In genomic region chr16:26082391-26082790, GRCm38 (mm10) we compare ENCODE assay signal across 19 mouse cellular contexts. TPM values are rescaled to one million over a fixed set of nuclear protein-coding genes. Genes with fewer than 3 reads are reported as not detected.
A peak's percentile ranks its signal among the peaks of the same experiment; 100 is the strongest.
DNase-seq lines count a peak whose midpoint lies in the region; ATAC-seq and TF ChIP-seq lines count a peak whose summit lies in the region.
"Had no signal": no experiment of that assay in that cellular context is flagged by ENCODE, and none has a peak within 500 bp of the region (broad histone marks: within the 10 kb centered on the region; RNA-seq: fewer than 3 reads in every experiment).

No protein-coding gene starts in this region.

- H3K9ac ChIP-seq in heart, embryonic 12.5 days = no peak overlapping the region
- H3K9ac ChIP-seq in intestine, embryonic 14.5 days (ENCODE audit: low read length) = no peak overlapping the region
- no peak overlapping the region for H3K9ac ChIP-seq in intestine, embryonic 16.5 days (ENCODE audit: low read depth, low read length)
- H3K9ac ChIP-seq in stomach, embryonic 14.5 days (replicated peaks; ENCODE audit: low read depth, low read length) = no peak overlapping the region
- H3K9ac ChIP-seq in stomach, postnatal 0 days (ENCODE audit: low read length) = no peak overlapping the region
- H3K9ac ChIP-seq: forebrain, embryonic 13.5 days; midbrain, embryonic 12.5 days; neural tube, embryonic 13.5 days; stomach, embryonic 15.5 days had no signal

- TF ChIP-seq EP300 in stomach, postnatal 0 days (optimal IDR thresholded peaks at IDR 0.05) = no peak

- intact Hi-C loops in gastrocnemius, postnatal 14 days (cut with DNase I; ENCODE audit: low total_unique reads) = no loop called here

- H3K4me2 ChIP-seq in heart, embryonic 12.5 days = no peak overlapping the region
- H3K4me2 ChIP-seq in intestine, embryonic 14.5 days (ENCODE audit: low read length) = no peak overlapping the region
- H3K4me2 ChIP-seq in intestine, embryonic 16.5 days (ENCODE audit: low read depth, low read length) = no peak overlapping the region
- H3K4me2 ChIP-seq in stomach, embryonic 14.5 days (replicated peaks; ENCODE audit: low read depth, low read length) = no peak overlapping the region
- H3K4me2 ChIP-seq in stomach, postnatal 0 days (replicated peaks; ENCODE audit: low read depth) = no peak overlapping the region
- H3K4me2 ChIP-seq: forebrain, embryonic 13.5 days; midbrain, embryonic 12.5 days; neural tube, embryonic 13.5 days; stomach, embryonic 15.5 days had no signal

- TF ChIP-seq CTCF in stomach, postnatal 0 days (IDR thresholded peaks at IDR 0.05; ENCODE audit: low read depth) = no peak

- ATAC-seq in heart, embryonic 12.5 days (ENCODE audit: insufficient number of reproducible peaks, low FRiP score) = no peak
- ATAC-seq in intestine, embryonic 14.5 days (replicated peaks; ENCODE audit: low FRiP score, low TSS enrichment, low read depth) = no peak
- ATAC-seq in intestine, embryonic 16.5 days = no peak
- ATAC-seq in stomach, embryonic 14.5 days (ENCODE audit: insufficient number of reproducible peaks, insufficient read depth, low FRiP score, low read depth) = 0 out of 2 replicates have a peak, but pooled peaks have one; percentile 7
- ATAC-seq in stomach, postnatal 0 days (ENCODE audit: low FRiP score, low TSS enrichment) = no peak
- ATAC-seq: forebrain, embryonic 13.5 days; intestine, postnatal 0 days had no signal

- no peaks in the 10 kb centered on the region for H3K36me3 ChIP-seq in heart, embryonic 12.5 days
- H3K36me3 ChIP-seq in intestine, embryonic 14.5 days (ENCODE audit: control insufficient read depth, insufficient read depth, low read length) = no peaks in the 10 kb centered on the region
- H3K36me3 ChIP-seq in intestine, embryonic 16.5 days (ENCODE audit: control insufficient read depth, insufficient read depth, low read length) = no peaks in the 10 kb centered on the region
- no peaks in the 10 kb centered on the region for H3K36me3 ChIP-seq in stomach, embryonic 14.5 days (ENCODE audit: control insufficient read depth, insufficient read depth, low read length)
- no peaks in the 10 kb centered on the region for H3K36me3 ChIP-seq in stomach, postnatal 0 days (ENCODE audit: control insufficient read depth, insufficient read depth, low read length)
- H3K36me3 ChIP-seq: midbrain, embryonic 12.5 days; neural tube, embryonic 13.5 days; stomach, embryonic 15.5 days had no signal

- no peak for DNase-seq in heart, adult 8-10 months (ENCODE audit: low spot score)
- DNase-seq in intestine, embryonic 14.5 days (ENCODE audit: low spot score) = no peak
- DNase-seq in stomach, postnatal 0 days (ENCODE audit: low spot score) = no peak
- no peak for DNase-seq in gastrocnemius, postnatal 14 days
- DNase-seq: cerebellum, adult 9-11 months; gastrocnemius, postnatal 25 days; left cerebral cortex, postnatal 4 days; lung, adult 18-20 months; spleen, adult 18-20 months; thymus, postnatal 14 days had no signal

- H3K27ac ChIP-seq in heart, embryonic 12.5 days (ENCODE audit: poor library complexity, severe bottlenecking) = peak overlapping the region; percentile 89
- 0 out of 2 replicates have a peak overlapping the region, but pooled peaks have one; percentile 33 for H3K27ac ChIP-seq in intestine, embryonic 14.5 days (ENCODE audit: low read depth)
- H3K27ac ChIP-seq in intestine, embryonic 16.5 days (ENCODE audit: low read length) = no peak overlapping the region
- H3K27ac ChIP-seq in stomach, embryonic 14.5 days (ENCODE audit: low read length) = no peak overlapping the region
- H3K27ac ChIP-seq in stomach, postnatal 0 days (replicated peaks) = no peak overlapping the region; the same call in 1 of the 2 replicates
- H3K27ac ChIP-seq: forebrain, embryonic 13.5 days; layer of hippocampus, adult 2 months; midbrain, embryonic 12.5 days; neural tube, embryonic 13.5 days; stomach, embryonic 15.5 days had no signal

- H3K4me3 ChIP-seq in heart, embryonic 12.5 days = no peak overlapping the region
- no peak overlapping the region for H3K4me3 ChIP-seq in intestine, embryonic 14.5 days (ENCODE audit: low read depth, low read length)
- no peak overlapping the region for H3K4me3 ChIP-seq in intestine, embryonic 16.5 days (ENCODE audit: low read length)
- no peak overlapping the region for H3K4me3 ChIP-seq in stomach, embryonic 14.5 days (ENCODE audit: low read depth, low read length)
- no peak overlapping the region for H3K4me3 ChIP-seq in stomach, postnatal 0 days (ENCODE audit: low read depth, low read length)
- H3K4me3 ChIP-seq: forebrain, embryonic 13.5 days; layer of hippocampus, adult 2 months; midbrain, embryonic 12.5 days; neural tube, embryonic 13.5 days; stomach, embryonic 15.5 days had no signal

- no peaks in the 10 kb centered on the region for H3K9me3 ChIP-seq in heart, embryonic 12.5 days (replicated peaks)
- H3K9me3 ChIP-seq in intestine, embryonic 14.5 days (ENCODE audit: control insufficient read depth, low read length) = no peaks in the 10 kb centered on the region
- no peaks in the 10 kb centered on the region for H3K9me3 ChIP-seq in intestine, embryonic 16.5 days (ENCODE audit: control insufficient read depth, low read length)
- no peaks in the 10 kb centered on the region for H3K9me3 ChIP-seq in stomach, embryonic 14.5 days (ENCODE audit: control insufficient read depth, low read depth, low read length)
- H3K9me3 ChIP-seq in stomach, postnatal 0 days (ENCODE audit: control insufficient read depth, low read length) = no peaks in the 10 kb centered on the region
- H3K9me3 ChIP-seq: forebrain, embryonic 13.5 days; midbrain, embryonic 12.5 days; neural tube, embryonic 13.5 days; stomach, embryonic 15.5 days had no signal

- H3K27me3 ChIP-seq in heart, embryonic 12.5 days (replicated peaks) = no peaks in the 10 kb centered on the region
- H3K27me3 ChIP-seq in intestine, embryonic 14.5 days (replicated peaks; ENCODE audit: control insufficient read depth, insufficient read depth, low read length) = no peaks in the 10 kb centered on the region
- H3K27me3 ChIP-seq in intestine, embryonic 16.5 days (replicated peaks; ENCODE audit: control insufficient read depth, insufficient read depth, low read length) = no peaks in the 10 kb centered on the region
- H3K27me3 ChIP-seq in stomach, embryonic 14.5 days (ENCODE audit: control insufficient read depth, insufficient read depth, low read length) = no peaks in the 10 kb centered on the region
- no peaks in the 10 kb centered on the region for H3K27me3 ChIP-seq in stomach, postnatal 0 days (ENCODE audit: control insufficient read depth, insufficient read depth, low read length)
- H3K27me3 ChIP-seq: forebrain, embryonic 13.5 days; midbrain, embryonic 12.5 days; neural tube, embryonic 13.5 days; stomach, embryonic 15.5 days had no signal

- H3K4me1 ChIP-seq in heart, embryonic 12.5 days (replicated peaks) = peaks cover 59% of the 10 kb centered on the region
- H3K4me1 ChIP-seq in intestine, embryonic 14.5 days (replicated peaks; ENCODE audit: control insufficient read depth, insufficient read depth, low read length) = peaks cover 21% of the 10 kb centered on the region
- H3K4me1 ChIP-seq in intestine, embryonic 16.5 days (ENCODE audit: control insufficient read depth, insufficient read depth, low read length) = peaks cover 19% of the 10 kb centered on the region
- H3K4me1 ChIP-seq in stomach, embryonic 14.5 days (ENCODE audit: control insufficient read depth, insufficient read depth, low read length) = peaks cover 20% of the 10 kb centered on the region
- peaks cover 4% of the 10 kb centered on the region; the same call in 1 of the 2 replicates for H3K4me1 ChIP-seq in stomach, postnatal 0 days (replicated peaks; ENCODE audit: control insufficient read depth, insufficient read depth)

RNA-seq across cellular contexts. Expression of gene P3h2, which starts 23.2 kb away (rescaled TPM):
- 16.5 and 17.7 TPM in 2 replicates for polyA plus RNA-seq in heart, embryonic 12.5 days (2016; fragmentation: Nextera tagmentation; extraction: Ambion mirVana)
- 1 to 10 TPM; 2.6 to 4.6 (median 3.6) TPM for total RNA-seq in heart, adult 8-10 months (2022)
- polyA plus RNA-seq in intestine, embryonic 14.5 days (2014; fragmentation: Nextera tagmentation; extraction: Ambion mirVana) = 6.2 and 6.5 TPM in 2 replicates
- 1.0 and 1.8 TPM in 2 replicates for polyA plus RNA-seq in intestine, embryonic 16.5 days (2015; fragmentation: Nextera tagmentation; extraction: Ambion mirVana)
- polyA plus RNA-seq in stomach, embryonic 14.5 days (2014; fragmentation: Nextera tagmentation; extraction: Ambion mirVana) = 9.6 and 13.1 TPM in 2 replicates
- polyA plus RNA-seq in stomach, postnatal 0 days (2015; fragmentation: Nextera tagmentation; extraction: Ambion mirVana) = 2.3 and 3.8 TPM in 2 replicates
- 1 to 10 TPM; 6.1 to 6.6 TPM for total RNA-seq in gastrocnemius, postnatal 14 days (2021)

Comparison
In these comparisons a context has a peak if more than half of its experiments do, and no peak if none do; other contexts are left out.
1. H3K27ac ChIP-seq: peak in heart, embryonic 12.5 days (single experiment) and intestine, embryonic 14.5 days (single experiment); none in intestine, embryonic 16.5 days (single experiment), stomach, embryonic 14.5 days (single experiment) and stomach, postnatal 0 days (single experiment).